Mouse (Mus musculus): ENCODE measurements at regions not wholly inside any gene's neighbourhood (a gene's known extent, or its start where the extent isn't known, plus 50 kb on each side); places are given as distances from the start of the nearest gene placed in this dataset.

- H3K9me3 ChIP-seq, result no peaks in the 10 kb centered on the region
- no peak overlapping the region for H3K4me3 ChIP-seq
- 85% methylated on average over 4 of the region's 4 CpGs for WGBS
- H3K36me3 ChIP-seq, result no peaks in the 10 kb centered on the region
- peak overlapping the region; percentile 42 for H3K27ac ChIP-seq
- H3K27me3 ChIP-seq (ENCODE audit: insufficient read depth, poor library complexity, severe bottlenecking), result peaks cover 35% of the 10 kb centered on the region
- no peak for DNase-seq (ENCODE audit: low spot score)
- H3K4me1 ChIP-seq, result peaks cover 18% of the 10 kb centered on the region
Observed at GRCm38 (mm10) chr5:119057813-119058212, 497.3 kb downstream of the Med13l start.

- DNase-seq (ENCODE audit: low spot score), result no peak
- 38% methylated on average over 10 of the region's 10 CpGs for WGBS
- Histone ChIP-seq H3K36me3 (no peaks in the 10 kb centered on the region), H3K4me1 (peaks cover 17% of the 10 kb centered on the region), H3K9me3 (no peaks in the 10 kb centered on the region), H3K27ac (peak overlapping the region; percentile 42), H3K27me3 (ENCODE audit: insufficient read depth, poor library complexity, severe bottlenecking) (peaks cover 29% of the 10 kb centered on the region), H3K4me3 (no peak overlapping the region)
Observed at GRCm38 (mm10) chr5:119058231-119058851, 497.9 kb downstream of the Med13l start.

GRCm38 (mm10) chr5:119059223-119059622, 498.7 kb downstream of the Med13l start:
- H3K4me3 ChIP-seq, result no peak overlapping the region
- peaks cover 23% of the 10 kb centered on the region for H3K27me3 ChIP-seq (ENCODE audit: insufficient read depth, poor library complexity, severe bottlenecking)
- no peaks in the 10 kb centered on the region for H3K36me3 ChIP-seq
- WGBS, result 94% methylated on average over 2 of the region's 2 CpGs
- no peak for DNase-seq (ENCODE audit: low spot score)
- H3K4me1 ChIP-seq, result peaks cover 17% of the 10 kb centered on the region
- no peak overlapping the region for H3K27ac ChIP-seq
- H3K9me3 ChIP-seq, result no peaks in the 10 kb centered on the region

GRCm38 (mm10) chr5:119060886-119061285, 500.4 kb downstream of the Med13l start:
- H3K27ac ChIP-seq, result no peak overlapping the region
- DNase-seq (ENCODE audit: low spot score), result no peak
- no peaks in the 10 kb centered on the region for H3K9me3 ChIP-seq
- 66% methylated on average over 4 of the region's 4 CpGs for WGBS
- H3K4me3 ChIP-seq, result no peak overlapping the region
- peaks cover 11% of the 10 kb centered on the region for H3K4me1 ChIP-seq
- H3K27me3 ChIP-seq (ENCODE audit: insufficient read depth, poor library complexity, severe bottlenecking), result peaks cover 11% of the 10 kb centered on the region
- H3K36me3 ChIP-seq, result no peaks in the 10 kb centered on the region

- peaks cover 11% of the 10 kb centered on the region for H3K4me1 ChIP-seq
- no peak overlapping the region for H3K4me3 ChIP-seq
- no peaks in the 10 kb centered on the region for H3K36me3 ChIP-seq
- no peaks in the 10 kb centered on the region for H3K9me3 ChIP-seq
- no peaks in the 10 kb centered on the region; the same call in 1 of the 2 replicates for H3K27me3 ChIP-seq (ENCODE audit: insufficient read depth, poor library complexity, severe bottlenecking)
- no peak overlapping the region for H3K27ac ChIP-seq
- DNase-seq (ENCODE audit: low spot score), result no peak
- WGBS, result 88% methylated on average over 11 of the region's 11 CpGs
Observed at GRCm38 (mm10) chr5:119062478-119062877, 502.0 kb downstream of the Med13l start.

GRCm38 (mm10) chr5:119066666-119067065, 506.2 kb downstream of the Med13l start:
- H3K4me3 ChIP-seq, result no peak overlapping the region
- no peak overlapping the region for H3K27ac ChIP-seq
- DNase-seq (ENCODE audit: low spot score), result no peak
- 86% methylated on average over 6 of the region's 6 CpGs for WGBS
- H3K4me1 ChIP-seq, result no peaks in the 10 kb centered on the region
- no peaks in the 10 kb centered on the region for H3K9me3 ChIP-seq
- H3K36me3 ChIP-seq, result no peaks in the 10 kb centered on the region
- peaks cover 9% of the 10 kb centered on the region; the same call in 1 of the 2 replicates for H3K27me3 ChIP-seq (ENCODE audit: insufficient read depth, poor library complexity, severe bottlenecking)

GRCm38 (mm10) chr5:119069765-119070333, 509.4 kb downstream of the Med13l start:
- Histone ChIP-seq H3K36me3 (no peaks in the 10 kb centered on the region), H3K9me3 (no peaks in the 10 kb centered on the region), H3K27ac (no peak overlapping the region), H3K4me3 (no peak overlapping the region), H3K4me1 (no peaks in the 10 kb centered on the region), H3K27me3 (ENCODE audit: insufficient read depth, poor library complexity, severe bottlenecking) (peaks cover 9% of the 10 kb centered on the region; the same call in 1 of the 2 replicates)
- DNase-seq (ENCODE audit: low spot score), result no peak
- WGBS, result 64% methylated on average over 10 of the region's 10 CpGs

GRCm38 (mm10) chr5:119072712-119073111, 512.2 kb downstream of the Med13l start:
- H3K27ac ChIP-seq, result no peak overlapping the region
- peaks cover 9% of the 10 kb centered on the region; the same call in 1 of the 2 replicates for H3K27me3 ChIP-seq (ENCODE audit: insufficient read depth, poor library complexity, severe bottlenecking)
- DNase-seq (ENCODE audit: low spot score), result no peak
- H3K36me3 ChIP-seq, result no peaks in the 10 kb centered on the region
- WGBS, result 88% methylated on average over 14 of the region's 14 CpGs
- no peaks in the 10 kb centered on the region for H3K4me1 ChIP-seq
- H3K4me3 ChIP-seq, result no peak overlapping the region
- H3K9me3 ChIP-seq, result no peaks in the 10 kb centered on the region

GRCm38 (mm10) chr5:119080747-119081146, 520.3 kb downstream of the Med13l start:
- Histone ChIP-seq H3K27me3 (ENCODE audit: insufficient read depth, poor library complexity, severe bottlenecking) (peaks cover 30% of the 10 kb centered on the region), H3K36me3 (no peaks in the 10 kb centered on the region), H3K27ac (no peak overlapping the region), H3K4me1 (peaks cover 9% of the 10 kb centered on the region), H3K9me3 (no peaks in the 10 kb centered on the region), H3K4me3 (no peak overlapping the region)
- no peak for DNase-seq (ENCODE audit: low spot score)
- 81% methylated on average over 5 of the region's 5 CpGs for WGBS

GRCm38 (mm10) chr5:119082895-119083294, 522.4 kb downstream of the Med13l start:
- Histone ChIP-seq H3K27ac (no peak overlapping the region), H3K4me3 (0 out of 2 replicates have a peak overlapping the region, but pooled peaks have one; percentile 27), H3K27me3 (ENCODE audit: insufficient read depth, poor library complexity, severe bottlenecking) (peaks cover 52% of the 10 kb centered on the region), H3K36me3 (no peaks in the 10 kb centered on the region), H3K4me1 (peaks cover 22% of the 10 kb centered on the region), H3K9me3 (no peaks in the 10 kb centered on the region)
- DNase-seq (ENCODE audit: low spot score), result no peak
- 32% methylated on average over 15 of the region's 15 CpGs for whole genome bisulfite sequencing

- H3K9me3 ChIP-seq, result no peaks in the 10 kb centered on the region
- H3K4me3 ChIP-seq, result peak overlapping the region; percentile 36
- H3K4me1 ChIP-seq, result peaks cover 9% of the 10 kb centered on the region; the same call in 1 of the 2 replicates
- peaks cover 33% of the 10 kb centered on the region for H3K27me3 ChIP-seq (ENCODE audit: insufficient read depth, poor library complexity, severe bottlenecking)
- H3K36me3 ChIP-seq, result no peaks in the 10 kb centered on the region
- peak overlapping the region; percentile 72; the same call in 1 of the 2 replicates for H3K27ac ChIP-seq
- WGBS, result 2% methylated on average over 17 of the region's 17 CpGs
- no peak for DNase-seq (ENCODE audit: low spot score)
Observed at GRCm38 (mm10) chr5:119097576-119098193, 537.2 kb downstream of the Med13l start.

- WGBS, result 72% methylated on average over 6 of the region's 6 CpGs
- no peaks in the 10 kb centered on the region for H3K36me3 ChIP-seq
- DNase-seq (ENCODE audit: low spot score), result no peak
- H3K4me1 ChIP-seq, result peaks cover 9% of the 10 kb centered on the region; the same call in 1 of the 2 replicates
- no peak overlapping the region for H3K27ac ChIP-seq
- H3K4me3 ChIP-seq, result no peak overlapping the region
- peaks cover 22% of the 10 kb centered on the region for H3K27me3 ChIP-seq (ENCODE audit: insufficient read depth, poor library complexity, severe bottlenecking)
- no peaks in the 10 kb centered on the region for H3K9me3 ChIP-seq
Observed at GRCm38 (mm10) chr5:119099817-119100216, 539.3 kb downstream of the Med13l start.

- H3K36me3 ChIP-seq, result no peaks in the 10 kb centered on the region
- no peaks in the 10 kb centered on the region for H3K9me3 ChIP-seq
- H3K27ac ChIP-seq, result no peak overlapping the region
- no peak overlapping the region for H3K4me3 ChIP-seq
- H3K27me3 ChIP-seq (ENCODE audit: insufficient read depth, poor library complexity, severe bottlenecking), result no peaks in the 10 kb centered on the region
- H3K4me1 ChIP-seq, result 0 out of 2 replicates have a peak, but pooled peaks cover 3% of the 10 kb centered on the region
- DNase-seq (ENCODE audit: low spot score), result no peak
- WGBS, result 49% methylated on average over 1 of the region's 1 CpGs
Observed at GRCm38 (mm10) chr5:119103503-119103902, 543.0 kb downstream of the Med13l start.

Measured in heart, embryonic 10.5 days (tissue).